Mouse (Mus musculus) hindbrain, embryonic 10.5 days (tissue): Measurements from ENCODE around the gene Lclat1. TPM values are rescaled to one million over a fixed set of nuclear protein-coding genes. Genes with fewer than 3 reads are reported as not detected.
"Not testable (repeated sequence)": the region's sequence is repeated elsewhere in the genome, so short reads cannot be mapped to it uniquely, and the experiment has no call there.

Experiments used
- DNase-seq: peaks from one replicate; pipeline ENCODE4 v3.0.0-alpha.2; 2017; ENCODE audit warnings: low spot score
- H3K27ac ChIP-seq: fragments of 300-500 bp; sonication (generic); 2 replicates; pipeline ENCODE4 v1.5.1; 2016; ENCODE audit warnings: mild to moderate bottlenecking, moderate library complexity
- H3K27me3 ChIP-seq: fragments of 300-500 bp; sonication (generic); 2 replicates; pipeline ENCODE4 v1.6.1; 2016; ENCODE audit warnings: mild to moderate bottlenecking; ENCODE audit not compliant: poor library complexity, insufficient read depth, severe bottlenecking
- H3K36me3 ChIP-seq: fragments of 300-500 bp; sonication (generic); 2 replicates; pipeline ENCODE4 v1.6.1; 2016; ENCODE audit warnings: mild to moderate bottlenecking, moderate library complexity
- H3K4me1 ChIP-seq: fragments of 300-500 bp; sonication (generic); replicated peaks from 2 replicates; pipeline ENCODE4 v1.6.1; 2016; ENCODE audit warnings: mild to moderate bottlenecking
- H3K4me3 ChIP-seq: fragments of 300-500 bp; sonication (generic); 2 replicates; pipeline ENCODE4 v1.5.1; 2016; ENCODE audit warnings: mild to moderate bottlenecking, moderate library complexity
- H3K9me3 ChIP-seq: fragments of 300-500 bp; sonication (generic); 2 replicates; pipeline ENCODE4 v1.6.1; 2016; ENCODE audit warnings: mild to moderate bottlenecking, moderate library complexity
- WGBS: fragments of 180-500 bp; shearing (Covaris S2); methylation state at CpG from one replicate; pipeline ENCODE4 v1.1.7; 2016; 5-methylcytosine and 5-hydroxymethylcytosine counted together
- polyA plus RNA-seq: library from polyadenylated mRNA; unstranded; fragments of >200 nt; fragmentation: Nextera tagmentation; extraction: Ambion mirVana; gene quantifications from 2 replicates; pipeline ENCODE4 v1.2.1, GENCODE M21; 2016

Gene Lclat1
- polyA plus RNA-seq, 1 experiment from 2014 or later, result 10.5 TPM

DNA sequence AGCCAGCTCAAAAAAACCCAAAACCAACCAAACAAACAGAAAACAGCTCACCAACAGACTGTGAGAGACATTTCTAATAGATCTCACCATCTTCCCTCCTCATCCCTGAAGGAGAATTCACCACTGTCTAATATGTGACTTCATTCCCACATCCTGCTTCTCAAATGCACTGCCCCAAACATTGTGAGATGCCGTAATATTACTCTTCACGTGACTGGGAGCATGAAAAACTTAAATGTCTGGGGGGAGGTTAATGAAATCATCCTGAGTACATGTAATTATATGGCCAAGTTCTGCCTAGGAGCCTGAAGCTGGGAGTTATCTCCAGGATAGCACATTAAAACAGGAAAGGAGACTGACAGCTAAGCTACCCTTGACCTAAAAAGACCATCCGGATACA lies 138.3 kb downstream of the Lclat1 start:
- Histone ChIP-seq H3K36me3 (peaks cover 3% of the 10 kb centered on the region; the same call in 1 of the 2 replicates), H3K27ac (no peak overlapping the region), H3K4me3 (no peak overlapping the region), H3K27me3 (no peaks in the 10 kb centered on the region), H3K9me3 (no peaks in the 10 kb centered on the region), H3K4me1 (no peaks in the 10 kb centered on the region; the same call in 1 of the 2 replicates)
- WGBS, result 87% methylated on average over 3 of the region's 3 CpGs
- DNase-seq, result no peak

- WGBS, result 96% methylated on average over 2 of the region's 2 CpGs
- peaks cover 5% of the 10 kb centered on the region; the same call in 1 of the 2 replicates for H3K4me1 ChIP-seq
- DNase-seq, result no peak
- H3K9me3 ChIP-seq, result no peaks in the 10 kb centered on the region
- no peak overlapping the region for H3K27ac ChIP-seq
- no peaks in the 10 kb centered on the region for H3K27me3 ChIP-seq
- peaks cover 3% of the 10 kb centered on the region; the same call in 1 of the 2 replicates for H3K36me3 ChIP-seq
- no peak overlapping the region for H3K4me3 ChIP-seq
Observed at GRCm38 (mm10) chr17:73246926-73247325, 139.1 kb downstream of the Lclat1 start.

GRCm38 (mm10) chr17:73247758-73248157 lies 140.0 kb downstream of the Lclat1 start:
- H3K27ac ChIP-seq, result no peak overlapping the region
- 93% methylated on average over 14 of the region's 14 CpGs for WGBS
- no peaks in the 10 kb centered on the region for H3K9me3 ChIP-seq

DNA sequence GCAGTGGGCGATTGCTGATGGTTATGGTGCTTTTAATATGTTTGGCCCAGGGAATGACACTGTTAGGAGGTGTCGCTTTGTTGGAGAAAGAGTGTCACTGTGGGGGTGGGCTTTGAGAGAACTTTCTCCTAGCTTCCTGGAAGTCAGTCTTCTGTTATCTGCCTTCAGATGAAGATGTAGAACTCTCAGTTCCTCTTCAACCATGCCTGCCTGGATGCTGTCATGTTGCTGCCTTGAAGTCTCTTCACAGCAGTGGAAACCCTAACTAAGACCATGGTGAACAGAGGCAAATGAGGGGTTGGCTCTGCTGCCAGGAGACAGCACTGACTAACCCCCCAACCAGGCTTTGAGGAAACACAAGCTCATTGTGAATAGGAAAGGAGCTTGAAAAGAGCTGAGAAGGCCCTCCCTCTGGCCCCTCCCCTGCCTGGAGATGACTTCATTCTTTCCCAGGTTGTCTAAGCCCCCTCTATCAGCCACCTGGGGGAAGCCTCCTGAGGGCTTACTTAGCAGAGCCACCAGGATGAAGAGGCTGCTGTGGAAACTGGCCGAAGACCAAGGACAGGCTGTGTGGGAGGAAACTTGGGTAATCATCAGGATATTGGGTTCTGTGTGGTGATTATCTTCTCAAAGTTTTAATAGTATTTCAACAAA lies 142.8 kb downstream of the Lclat1 start:
- no peak for DNase-seq
- 90% methylated on average over 3 of the region's 3 CpGs for WGBS
- Histone ChIP-seq H3K36me3 (no peaks in the 10 kb centered on the region), H3K27me3 (no peaks in the 10 kb centered on the region), H3K9me3 (no peaks in the 10 kb centered on the region), H3K4me1 (peaks cover 5% of the 10 kb centered on the region; the same call in 1 of the 2 replicates), H3K27ac (no peak overlapping the region), H3K4me3 (no peak overlapping the region)

More at GRCm38 (mm10) chr17:73247758-73248157, 140.0 kb downstream of the Lclat1 start:
- H3K27me3 ChIP-seq, result no peaks in the 10 kb centered on the region
- peaks cover 3% of the 10 kb centered on the region; the same call in 1 of the 2 replicates for H3K36me3 ChIP-seq
- peaks cover 5% of the 10 kb centered on the region; the same call in 1 of the 2 replicates for H3K4me1 ChIP-seq
- no peak overlapping the region for H3K4me3 ChIP-seq
- no peak for DNase-seq

- Histone ChIP-seq H3K36me3 (no peaks in the 10 kb centered on the region), H3K4me1 (peaks cover 5% of the 10 kb centered on the region; the same call in 1 of the 2 replicates), H3K4me3 (no peak overlapping the region), H3K27me3 (no peaks in the 10 kb centered on the region), H3K9me3 (no peaks in the 10 kb centered on the region), H3K27ac (no peak overlapping the region)
- WGBS, result 74% methylated on average over 8 of the region's 8 CpGs
- no peak for DNase-seq
Observed at GRCm38 (mm10) chr17:73251142-73251502, 143.3 kb downstream of the Lclat1 start.

- Histone ChIP-seq H3K36me3 (no peaks in the 10 kb centered on the region), H3K4me3 (no peak overlapping the region), H3K27ac (no peak overlapping the region), H3K4me1 (peaks cover 5% of the 10 kb centered on the region; the same call in 1 of the 2 replicates), H3K27me3 (no peaks in the 10 kb centered on the region), H3K9me3 (no peaks in the 10 kb centered on the region)
- WGBS, result 75% methylated on average over 11 of the region's 11 CpGs
- no peak for DNase-seq
Observed at GRCm38 (mm10) chr17:73251812-73252608, 144.2 kb downstream of the Lclat1 start.

DNA sequence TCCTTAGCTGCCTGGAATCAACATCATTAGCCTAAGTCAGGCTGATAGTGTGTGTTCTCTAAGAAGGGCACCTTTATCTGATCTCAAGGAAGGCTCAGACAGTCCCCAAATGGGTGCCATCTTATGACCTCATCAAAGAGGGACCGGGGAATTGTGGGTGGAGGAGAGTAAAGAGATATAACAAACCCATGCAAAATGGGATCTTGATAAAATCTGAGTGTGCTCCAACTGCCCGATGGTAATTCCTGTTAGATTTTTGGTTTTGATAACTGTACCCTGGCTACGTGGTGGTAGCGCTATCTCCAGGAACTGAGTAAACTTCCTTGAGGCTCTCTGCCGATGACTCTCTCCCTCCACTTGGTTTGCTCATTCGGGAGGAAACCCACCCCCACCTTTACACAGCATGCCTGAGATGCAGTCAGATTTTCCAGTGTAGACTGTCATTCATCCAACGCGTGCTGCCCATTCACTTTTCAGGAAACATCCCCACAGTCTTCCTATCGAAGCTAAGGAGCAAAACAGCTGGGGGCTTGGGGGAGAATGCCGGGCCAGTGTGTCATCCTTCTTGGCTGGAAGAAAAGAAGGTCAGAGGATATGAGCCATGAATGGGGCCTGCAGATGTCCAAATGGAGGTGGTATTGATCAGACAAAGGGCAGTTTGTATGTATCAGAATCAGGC lies 145.6 kb downstream of the Lclat1 start:
- Histone ChIP-seq H3K36me3 (no peaks in the 10 kb centered on the region), H3K27ac (no peak overlapping the region), H3K4me1 (peaks cover 5% of the 10 kb centered on the region; the same call in 1 of the 2 replicates), H3K9me3 (no peaks in the 10 kb centered on the region), H3K4me3 (no peak overlapping the region), H3K27me3 (no peaks in the 10 kb centered on the region)
- DNase-seq, result no peak
- WGBS, result 69% methylated on average over 10 of the region's 10 CpGs

- no peaks in the 10 kb centered on the region for H3K9me3 ChIP-seq
- H3K4me3 ChIP-seq, result no peak overlapping the region
- no peak for DNase-seq
- no peaks in the 10 kb centered on the region for H3K27me3 ChIP-seq
- 88% methylated on average over 5 of the region's 5 CpGs for WGBS
- peaks cover 8% of the 10 kb centered on the region; the same call in 1 of the 2 replicates for H3K4me1 ChIP-seq
- H3K36me3 ChIP-seq, result no peaks in the 10 kb centered on the region
- H3K27ac ChIP-seq, result no peak overlapping the region
Observed at GRCm38 (mm10) chr17:73255801-73256200, 148.0 kb downstream of the Lclat1 start.

DNA sequence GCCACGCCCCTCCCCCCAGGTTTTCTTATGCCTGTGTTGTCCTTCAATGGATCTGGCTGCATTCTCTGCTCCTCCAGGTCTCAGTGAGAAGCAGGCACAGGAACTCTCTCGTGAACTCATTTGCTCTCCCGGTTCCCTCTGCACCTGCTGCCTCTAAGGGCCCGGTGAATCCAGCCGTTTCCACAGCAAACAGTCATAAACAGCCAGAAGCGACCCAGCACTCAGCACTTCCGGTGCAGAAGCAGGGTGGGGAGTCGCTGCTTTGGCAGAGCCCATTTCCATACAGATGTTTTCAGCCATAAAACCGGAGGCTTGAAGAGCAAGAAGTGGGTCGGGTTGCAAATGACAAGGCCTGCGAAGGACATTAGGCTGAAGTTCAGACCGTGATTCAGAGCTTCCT lies 150.8 kb downstream of the Lclat1 start:
- H3K9me3 ChIP-seq, result no peaks in the 10 kb centered on the region
- no peaks in the 10 kb centered on the region for H3K36me3 ChIP-seq
- no peak overlapping the region for H3K4me3 ChIP-seq
- WGBS, result 64% methylated on average over 12 of the region's 12 CpGs
- no peaks in the 10 kb centered on the region for H3K27me3 ChIP-seq
- no peak for DNase-seq
- H3K4me1 ChIP-seq, result peaks cover 2% of the 10 kb centered on the region; the same call in 1 of the 2 replicates
- no peak overlapping the region for H3K27ac ChIP-seq

GRCm38 (mm10) chr17:73259258-73259657 lies 151.5 kb downstream of the Lclat1 start:
- 92% methylated on average over 5 of the region's 5 CpGs for WGBS
- H3K27me3 ChIP-seq, H3K4me1 ChIP-seq, DNase-seq, H3K4me3 ChIP-seq, H3K9me3 ChIP-seq, H3K27ac ChIP-seq, H3K36me3 ChIP-seq: not testable (repeated sequence)

DNA sequence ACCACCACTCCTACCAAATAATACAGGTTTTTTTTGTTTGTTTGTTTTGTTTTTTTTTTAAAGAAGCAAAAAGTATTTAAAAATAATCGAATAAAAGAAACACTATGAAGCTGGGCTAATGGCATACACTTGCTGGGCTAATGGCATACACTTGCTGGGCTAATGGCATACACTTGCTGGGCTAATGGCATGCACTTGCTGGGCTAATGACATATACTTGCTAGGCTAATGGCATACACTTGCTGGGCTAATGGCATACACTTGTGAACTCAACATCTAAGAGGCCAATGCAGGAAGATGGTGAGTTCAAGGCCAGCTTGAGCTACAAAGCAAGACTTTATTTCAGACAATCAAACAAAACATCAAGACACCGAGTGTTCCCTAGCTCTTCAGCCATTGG lies 154.8 kb downstream of the Lclat1 start:
- Histone ChIP-seq H3K9me3 (no peaks in the 10 kb centered on the region), H3K27ac (no peak overlapping the region), H3K4me1 (0 out of 2 replicates have a peak, but pooled peaks cover 2% of the 10 kb centered on the region), H3K27me3 (no peaks in the 10 kb centered on the region), H3K4me3 (no peak overlapping the region), H3K36me3 (no peaks in the 10 kb centered on the region)
- no peak for DNase-seq
- WGBS, result 83% methylated on average over 2 of the region's 2 CpGs

GRCm38 (mm10) chr17:73263077-73263501 lies 155.3 kb downstream of the Lclat1 start:
- Histone ChIP-seq H3K36me3 (no peaks in the 10 kb centered on the region), H3K27ac (no peak overlapping the region), H3K27me3 (no peaks in the 10 kb centered on the region), H3K9me3 (no peaks in the 10 kb centered on the region), H3K4me3 (no peak overlapping the region), H3K4me1 (0 out of 2 replicates have a peak, but pooled peaks cover 2% of the 10 kb centered on the region)
- no peak for DNase-seq
- WGBS, result 86% methylated on average over 8 of the region's 8 CpGs
